Mouse (Mus musculus): ENCODE results near the gene Smc2. TPM values are rescaled to one million over a fixed set of nuclear protein-coding genes. Genes with fewer than 3 reads are reported as not detected.

Smc2 gene
- 6.5 and 9.4 TPM in 2 replicates for polyA plus RNA-seq (2021; fragmentation: Nextera tagmentation)
- long read RNA-seq, experiment 1, partial matches to known transcripts = 4 of 6 reads
- long read RNA-seq, experiment 1, other reads (novel, unspliced or antisense) = 2 of 6 reads
- long read RNA-seq, experiment 2, partial matches to known transcripts = 9 of 11 reads
- long read RNA-seq, experiment 2, other reads (novel, unspliced or antisense) = 2 of 11 reads

DNA sequence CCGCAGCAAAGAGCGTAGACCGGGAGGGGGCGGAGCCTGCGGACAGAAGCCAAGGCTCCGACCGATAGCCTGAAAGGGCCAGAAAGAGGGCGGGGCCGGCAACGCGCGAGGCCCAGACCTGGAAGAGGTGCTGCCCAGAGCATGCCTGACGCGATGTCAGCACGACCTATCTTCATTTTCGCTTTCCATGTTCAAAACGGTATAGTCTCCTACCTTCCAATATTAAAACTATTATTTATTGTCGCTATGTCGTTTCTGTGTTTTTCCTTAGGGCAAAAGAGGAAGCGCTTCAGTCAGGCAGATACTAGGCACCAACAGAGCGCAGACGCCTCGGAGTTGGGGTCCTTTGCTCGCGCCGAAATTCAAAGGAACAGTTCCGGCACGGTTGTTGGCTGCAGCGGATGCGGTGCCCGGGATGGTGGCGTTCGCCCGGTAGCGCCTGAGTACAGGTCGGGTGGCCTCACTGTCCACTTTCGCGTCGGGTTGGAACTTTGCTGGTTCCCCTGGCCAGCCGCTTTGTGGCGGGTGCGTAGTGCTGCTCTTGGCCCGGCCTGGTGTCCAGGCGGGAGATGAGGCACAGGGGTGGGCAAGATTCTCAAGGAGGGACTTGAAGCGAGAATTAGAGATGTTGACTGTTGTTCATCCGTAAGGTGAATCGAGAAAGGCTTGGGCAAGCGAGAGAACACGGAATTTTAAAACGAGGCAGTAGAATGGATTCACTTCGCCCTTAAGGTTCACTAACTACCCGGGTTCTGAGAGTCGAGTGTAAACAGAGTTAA, at the start of gene Smc2:
Gene Smc2 (plus strand): TSS at position 358 of the 779 bp plus-strand sequence.

DNA sequence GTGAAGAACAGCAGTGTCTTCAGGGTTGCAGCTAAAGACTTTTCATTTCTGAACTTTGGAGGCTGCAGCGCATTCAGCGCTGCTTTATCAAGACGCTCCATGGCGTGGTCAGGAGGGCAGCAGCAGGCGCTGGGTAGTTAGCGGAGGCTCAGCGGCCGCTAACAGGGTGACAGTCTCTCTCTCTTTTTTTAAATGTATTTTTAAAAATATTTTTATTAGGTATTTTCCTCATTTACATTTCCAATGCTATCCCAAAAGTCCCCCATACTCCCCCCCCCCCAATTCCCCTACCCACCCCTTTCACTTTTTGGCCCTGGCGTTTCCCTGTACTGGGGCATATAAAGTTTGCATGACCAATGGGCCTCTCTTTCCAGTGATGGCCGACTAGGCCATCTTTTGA, 58.1 kb downstream of the Smc2 start, which contains the start of gene Vma21-ps:
Gene Vma21-ps (minus strand): TSS at position 101 of the 400 bp plus-strand sequence.

Other genes with a start within 250 kb of the Smc2 start
- not detected in 2 replicates for gene Vma21-ps, start 58.0 kb downstream of the Smc2 start, polyA plus RNA-seq (2021; fragmentation: Nextera tagmentation)
- gene Toporsl, start 157.0 kb downstream of the Smc2 start, polyA plus RNA-seq (2021; fragmentation: Nextera tagmentation) = not detected in 2 replicates

Data from left cerebral cortex, adult 6 months (tissue).